Mouse (Mus musculus): Measurements from ENCODE around the gene Agtr1a. TPM values are rescaled to one million over a fixed set of nuclear protein-coding genes. Genes with fewer than 3 reads are reported as not detected.

Agtr1a gene
- 100 to 1,000 TPM; 340 to 534 TPM for total RNA-seq (2021)
- long read RNA-seq, experiment 1, transcript Agtr1a-201 (3 exons, 2,199 nt), result major isoform, 113 of 151 reads
- long read RNA-seq, experiment 1, partial matches to known transcripts, result 11 of 151 reads
- long read RNA-seq, experiment 1, other reads (novel, unspliced or antisense), result 26 of 151 reads
- long read RNA-seq, experiment 2, transcript Agtr1a-201 (3 exons, 2,199 nt), result major isoform, 26 of 47 reads
- long read RNA-seq, experiment 2, partial matches to known transcripts, result 14 of 47 reads
- long read RNA-seq, experiment 2, other reads (novel, unspliced or antisense), result 7 of 47 reads

GRCm38 (mm10) chr13:30336148-30336801 is at the start of gene Agtr1a:
Gene Agtr1a (plus strand): TSS chr13:30336441.
- DNase-seq (ENCODE audit: low spot score in 2 of 2), result peak; percentile 86 to 92

GRCm38 (mm10) chr13:30310221-30310620 is 26.0 kb upstream of the Agtr1a start:
- DNase-seq (ENCODE audit: low spot score in 2 of 2), result no peak

- no peak for DNase-seq (ENCODE audit: low spot score in 2 of 2)
Observed at GRCm38 (mm10) chr13:30324669-30325346, 11.4 kb upstream of the Agtr1a start.

- DNase-seq (ENCODE audit: low spot score in 2 of 2), result peak in 1 of 2 experiments; percentile 33
Observed at GRCm38 (mm10) chr13:30331061-30331460, 5.2 kb upstream of the Agtr1a start.

GRCm38 (mm10) chr13:30331851-30332250 is 4.4 kb upstream of the Agtr1a start:
- no peak for DNase-seq (ENCODE audit: low spot score in 2 of 2)

GRCm38 (mm10) chr13:30332581-30332980 is 3.7 kb upstream of the Agtr1a start:
- DNase-seq (ENCODE audit: low spot score in 2 of 2), result no peak

- DNase-seq (ENCODE audit: low spot score in 2 of 2), result no peak
Observed at GRCm38 (mm10) chr13:30334667-30335066, 1.6 kb upstream of the Agtr1a start.

GRCm38 (mm10) chr13:30336913-30337312 is 672 bp downstream of the Agtr1a start:
- no peak for DNase-seq (ENCODE audit: low spot score in 2 of 2)

- DNase-seq (ENCODE audit: low spot score in 2 of 2), result no peak
Observed at GRCm38 (mm10) chr13:30337646-30338045, 1.4 kb downstream of the Agtr1a start.

GRCm38 (mm10) chr13:30338576-30338975 is 2.3 kb downstream of the Agtr1a start:
- no peak for DNase-seq (ENCODE audit: low spot score in 2 of 2)

- DNase-seq (ENCODE audit: low spot score in 2 of 2), result no peak
Observed at GRCm38 (mm10) chr13:30339927-30340326, 3.7 kb downstream of the Agtr1a start.

- DNase-seq (ENCODE audit: low spot score in 2 of 2), result no peak
Observed at GRCm38 (mm10) chr13:30341987-30342898, 6.0 kb downstream of the Agtr1a start.

GRCm38 (mm10) chr13:30345427-30345913 is 9.2 kb downstream of the Agtr1a start:
- DNase-seq (ENCODE audit: low spot score in 2 of 2), result no peak

- DNase-seq (ENCODE audit: low spot score in 2 of 2), result no peak
Observed at GRCm38 (mm10) chr13:30346881-30347280, 10.6 kb downstream of the Agtr1a start.

- no peak for DNase-seq (ENCODE audit: low spot score in 2 of 2)
Observed at GRCm38 (mm10) chr13:30348306-30348705, 12.1 kb downstream of the Agtr1a start.

GRCm38 (mm10) chr13:30351966-30352365 is 15.7 kb downstream of the Agtr1a start:
- DNase-seq (ENCODE audit: low spot score in 2 of 2), result no peak

GRCm38 (mm10) chr13:30354991-30355580 is 18.8 kb downstream of the Agtr1a start:
- DNase-seq (ENCODE audit: low spot score in 2 of 2), result no peak

GRCm38 (mm10) chr13:30355979-30356378 is 19.7 kb downstream of the Agtr1a start:
- DNase-seq (ENCODE audit: low spot score in 2 of 2), result no peak

- DNase-seq (ENCODE audit: low spot score in 2 of 2), result no peak
Observed at GRCm38 (mm10) chr13:30358456-30359168, 22.4 kb downstream of the Agtr1a start.

- no peak for DNase-seq (ENCODE audit: low spot score in 2 of 2)
Observed at GRCm38 (mm10) chr13:30359886-30360285, 23.6 kb downstream of the Agtr1a start.

Measured in adrenal gland, adult 18-20 months (tissue).